Comparison of ENCODE assay signal across 18 mouse cellular contexts in genomic region chr11:22606380-22606779, GRCm38 (mm10).
"Had no signal": no experiment of that assay in that cellular context is flagged by ENCODE, and none has a peak within 500 bp of the region (broad histone marks: within the 10 kb centered on the region; RNA-seq: fewer than 3 reads in every experiment).

No protein-coding gene starts in this region.

- H3K9me3 ChIP-seq: kidney, embryonic 15.5 days; lung, embryonic 15.5 days; megakaryocyte, embryonic 14.5 days; midbrain, embryonic 10.5 days; midbrain, embryonic 13.5 days had no signal

- H3K9ac ChIP-seq: kidney, embryonic 15.5 days; liver, embryonic 14.5 days; lung, embryonic 15.5 days; midbrain, embryonic 13.5 days had no signal

- DNase-seq: kidney, adult 8-10 months; kidney, postnatal 10 days; kidney, postnatal 36 days; layer of hippocampus, postnatal 36 days; lung, adult 18-20 months; lung, postnatal 10 days; lung, postnatal 36 days; thymus, adult 18-20 months; thymus, postnatal 36 days had no signal

- H3K4me2 ChIP-seq: kidney, embryonic 15.5 days; lung, embryonic 15.5 days; midbrain, embryonic 13.5 days had no signal

- H3K36me3 ChIP-seq: kidney, embryonic 15.5 days; lung, embryonic 15.5 days; midbrain, embryonic 10.5 days; midbrain, embryonic 13.5 days had no signal

- H3K27ac ChIP-seq: kidney, embryonic 15.5 days; left cerebral cortex, adult 2 months; liver, embryonic 14.5 days; lung, embryonic 15.5 days; midbrain, embryonic 10.5 days; midbrain, embryonic 13.5 days had no signal

- H3K4me3 ChIP-seq: kidney, embryonic 15.5 days; left cerebral cortex, adult 2 months; lung, embryonic 15.5 days; megakaryocyte, embryonic 14.5 days; midbrain, embryonic 10.5 days; midbrain, embryonic 13.5 days; myocyte had no signal

- ATAC-seq: midbrain, embryonic 13.5 days; midbrain, embryonic 16.5 days had no signal

- H3K27me3 ChIP-seq: kidney, embryonic 15.5 days; lung, embryonic 15.5 days; midbrain, embryonic 13.5 days had no signal
